In the genomic region with DNA sequence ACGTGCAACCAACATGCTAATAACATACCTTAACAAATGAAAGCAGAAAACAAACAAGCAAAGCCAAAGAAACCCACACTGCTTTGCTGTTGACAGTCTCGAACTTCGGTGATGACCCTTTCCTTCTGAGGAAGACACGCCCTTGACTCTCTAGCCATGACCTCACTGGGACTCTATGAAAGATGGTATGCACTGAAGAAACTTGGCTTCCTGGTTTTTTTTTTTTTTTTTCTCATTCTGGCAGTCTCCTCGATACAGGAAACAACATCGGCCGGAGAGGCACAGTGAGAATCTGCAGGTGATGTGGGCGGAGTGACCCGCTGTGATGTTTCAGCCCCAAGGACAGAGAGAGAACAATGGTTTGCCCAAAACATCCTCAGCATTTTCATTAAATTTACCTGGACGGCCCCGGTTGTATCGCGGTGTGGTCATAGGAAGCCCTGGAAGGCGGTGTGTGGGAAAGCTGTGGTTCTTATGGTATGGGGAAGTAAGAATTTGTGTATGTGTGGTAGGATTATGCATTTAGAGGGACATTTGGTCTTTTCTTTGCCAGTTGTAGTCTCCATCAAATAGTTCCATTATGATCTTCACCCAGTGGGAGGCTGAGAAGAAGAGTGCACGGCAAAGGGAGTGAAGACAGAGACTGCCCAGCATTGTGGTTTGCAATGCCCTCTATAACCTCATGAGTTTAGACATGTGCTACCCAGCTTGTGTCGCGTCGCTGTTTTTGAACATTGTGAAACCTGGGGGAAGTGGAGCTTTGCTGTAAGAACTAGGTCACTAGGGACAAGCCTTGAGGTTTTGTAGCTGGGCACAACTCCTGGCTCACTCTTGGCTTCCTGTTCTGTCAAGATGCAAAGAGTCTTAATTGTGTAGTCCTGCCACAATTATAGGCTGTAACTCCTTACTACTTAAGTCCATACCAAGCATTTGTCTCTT, we compare ENCODE assay signal across 14 mouse cellular contexts. TPM values are rescaled to one million over a fixed set of nuclear protein-coding genes. Genes with fewer than 3 reads are reported as not detected.
A peak's percentile ranks its signal among the peaks of the same experiment; 100 is the strongest.
DNase-seq lines count a peak whose midpoint lies in the region; ATAC-seq lines count a peak whose summit lies in the region.
"Had no signal": no experiment of that assay in that cellular context is flagged by ENCODE, and none has a peak within 500 bp of the region (broad histone marks: within the 10 kb centered on the region; RNA-seq: fewer than 3 reads in every experiment).

No protein-coding gene starts in this region.

- no peaks in the 10 kb centered on the region for H3K36me3 ChIP-seq in splenic B cell, adult 2 months (ENCODE audit: control insufficient read depth, insufficient read depth, low read length, poor library complexity, severe bottlenecking)
- H3K36me3 ChIP-seq in forebrain, embryonic 11.5 days (ENCODE audit: control insufficient read depth, insufficient read depth, low read length) = no peaks in the 10 kb centered on the region
- no peaks in the 10 kb centered on the region for H3K36me3 ChIP-seq in kidney, embryonic 15.5 days
- H3K36me3 ChIP-seq: hindbrain, embryonic 12.5 days; midbrain, embryonic 12.5 days had no signal

- H3K9ac ChIP-seq in forebrain, embryonic 11.5 days (ENCODE audit: low read length) = no peak overlapping the region
- H3K9ac ChIP-seq in kidney, embryonic 15.5 days = no peak overlapping the region
- H3K9ac ChIP-seq: hindbrain, embryonic 12.5 days; midbrain, embryonic 12.5 days had no signal

- no peaks in the 10 kb centered on the region for H3K27me3 ChIP-seq in splenic B cell, adult 2 months (ENCODE audit: control insufficient read depth, insufficient read depth, low read length, poor library complexity, severe bottlenecking)
- no peaks in the 10 kb centered on the region for H3K27me3 ChIP-seq in forebrain, embryonic 11.5 days (ENCODE audit: control insufficient read depth, insufficient read depth, low read length)
- H3K27me3 ChIP-seq in kidney, embryonic 15.5 days = no peaks in the 10 kb centered on the region
- H3K27me3 ChIP-seq: midbrain, embryonic 12.5 days; Patski had no signal

- H3K4me2 ChIP-seq in forebrain, embryonic 11.5 days (ENCODE audit: low read depth, low read length, severe bottlenecking) = no peak overlapping the region
- no peak overlapping the region for H3K4me2 ChIP-seq in kidney, embryonic 15.5 days

- WGBS in forebrain, embryonic 11.5 days = 86% methylated on average over 18 of the region's 18 CpGs
- 85% methylated on average over 18 of the region's 18 CpGs for WGBS in kidney, embryonic 15.5 days

- no peak overlapping the region for H3K27ac ChIP-seq in forebrain, embryonic 11.5 days (ENCODE audit: low read depth, low read length)
- no peak overlapping the region for H3K27ac ChIP-seq in kidney, embryonic 15.5 days
- H3K27ac ChIP-seq: hindbrain, embryonic 12.5 days; left cerebral cortex, adult 2 months; midbrain, embryonic 12.5 days had no signal

- peak; percentile 11 for DNase-seq in adrenal gland, adult 2 months
- DNase-seq in adrenal gland, adult 18-20 months (ENCODE audit: low spot score in 2 of 2) = no peak
- DNase-seq in A20 (ENCODE audit: low read depth, low spot score) = peak; percentile 51
- DNase-seq in induced T-regulatory cell, adult 2 months (ENCODE audit: low read depth) = peak; percentile 9
- DNase-seq in splenic B cell, adult 2 months (ENCODE audit: low read depth, low spot score) = peak; percentile 38
- DNase-seq in forebrain, embryonic 11.5 days (ENCODE audit: low spot score) = no peak
- no peak for DNase-seq in adrenal gland, postnatal 25 days
- DNase-seq: cerebellum, postnatal 25 days; kidney, postnatal 36 days had no signal

- H3K4me1 ChIP-seq in forebrain, embryonic 11.5 days (replicated peaks; ENCODE audit: control insufficient read depth, insufficient read depth, low read length) = no peaks in the 10 kb centered on the region; the same call in 1 of the 2 replicates
- peaks cover 12% of the 10 kb centered on the region for H3K4me1 ChIP-seq in kidney, embryonic 15.5 days

- H3K9me3 ChIP-seq in forebrain, embryonic 11.5 days (ENCODE audit: control insufficient read depth, low read length) = no peaks in the 10 kb centered on the region
- no peaks in the 10 kb centered on the region for H3K9me3 ChIP-seq in kidney, embryonic 15.5 days (replicated peaks)
- H3K9me3 ChIP-seq: hindbrain, embryonic 12.5 days; midbrain, embryonic 12.5 days had no signal

- ATAC-seq in forebrain, embryonic 11.5 days (replicated peaks; ENCODE audit: low FRiP score) = no peak
- ATAC-seq in kidney, embryonic 15.5 days (replicated peaks; ENCODE audit: low FRiP score) = no peak
- ATAC-seq: Patski had no signal

- H3K4me3 ChIP-seq in forebrain, embryonic 11.5 days (ENCODE audit: low read depth, low read length) = no peak overlapping the region
- no peak overlapping the region for H3K4me3 ChIP-seq in kidney, embryonic 15.5 days (replicated peaks)
- H3K4me3 ChIP-seq: hindbrain, embryonic 12.5 days; left cerebral cortex, adult 2 months had no signal

RNA-seq across cellular contexts. Expression of gene Acpp, which starts 1.2 kb away (rescaled TPM):
- total RNA-seq in adrenal gland, adult 2 months (2021) = 10 to 100 TPM in 1 of 2 experiments, under 1 TPM in 1; 0.55 to 18.2 TPM
- polyA plus RNA-seq in adrenal gland, adult 2 months (2012; rRNA removed) = 9.6 and 16.8 TPM in 2 replicates
- 1 to 10 TPM in 1 of 2 experiments, under 1 TPM in 1; 0.58 to 9.6 TPM for total RNA-seq in adrenal gland, adult 18-20 months (2021)
- 0.31 and 0.40 TPM in 2 replicates for polyA plus RNA-seq in forebrain, embryonic 11.5 days (2014; fragmentation: Nextera tagmentation; extraction: Ambion mirVana)
- 1.7 and 2.2 TPM in 2 replicates for polyA plus RNA-seq in kidney, embryonic 15.5 days (2015; fragmentation: Nextera tagmentation; extraction: Ambion mirVana)
- 18.1 and 32.5 TPM in 2 replicates for total RNA-seq in adrenal gland, postnatal 25 days (2021)
- polyA plus RNA-seq: Patski had no signal

Comparison
In these comparisons a context has a peak if more than half of its experiments do, and no peak if none do; other contexts are left out.
1. DNase-seq: peak in adrenal gland, adult 2 months (single experiment), A20 (single experiment), induced T-regulatory cell, adult 2 months (single experiment) and splenic B cell, adult 2 months (single experiment); none in adrenal gland, adult 18-20 months (0 of 2), forebrain, embryonic 11.5 days (single experiment) and adrenal gland, postnatal 25 days (single experiment).